17 mouse cellular contexts compared by ENCODE assay signal in genomic region chr9:15529965-15530320, GRCm38 (mm10). TPM values are rescaled to one million over a fixed set of nuclear protein-coding genes. Genes with fewer than 3 reads are reported as not detected.
DNase-seq lines count a peak whose midpoint lies in the region; ATAC-seq lines count a peak whose summit lies in the region.
"Had no signal": no experiment of that assay in that cellular context is flagged by ENCODE, and none has a peak within 500 bp of the region (broad histone marks: within the 10 kb centered on the region; RNA-seq: fewer than 3 reads in every experiment).

No protein-coding gene starts in this region.

- H3K36me3 ChIP-seq in midbrain, embryonic 10.5 days = peaks cover 10% of the 10 kb centered on the region; the same call in 1 of the 2 replicates
- H3K36me3 ChIP-seq: embryonic facial prominence, embryonic 13.5 days; heart, embryonic 10.5 days; midbrain, embryonic 12.5 days had no signal

- whole genome bisulfite sequencing in midbrain, embryonic 10.5 days = 95% methylated on average over 2 of the region's 2 CpGs

- H3K9me3 ChIP-seq in midbrain, embryonic 10.5 days (replicated peaks) = no peaks in the 10 kb centered on the region
- H3K9me3 ChIP-seq: embryonic facial prominence, embryonic 13.5 days; heart, embryonic 10.5 days; limb, embryonic 10.5 days; liver, embryonic 12.5 days; midbrain, embryonic 12.5 days had no signal

- H3K4me1 ChIP-seq in brown adipose tissue, adult 24 weeks (ENCODE audit: control insufficient read depth, insufficient read depth, insufficient read length, low read length) = peaks cover 40% of the 10 kb centered on the region
- H3K4me1 ChIP-seq in midbrain, embryonic 10.5 days = peaks cover 24% of the 10 kb centered on the region

- DNase-seq in CD4-positive, CD25-positive, alpha-beta regulatory T cell, adult 2 months (ENCODE audit: low read depth, low spot score) = peak; percentile 71
- DNase-seq in thymus, postnatal 14 days = peak; percentile 72
- DNase-seq in layer of hippocampus, postnatal 25 days (ENCODE audit: extremely low spot score in 1 of 2, low spot score in 1 of 2) = no peak
- no peak for DNase-seq in midbrain, embryonic 10.5 days (ENCODE audit: low spot score)
- DNase-seq: gastrocnemius, postnatal 36 days; kidney, adult 9 months; layer of hippocampus, adult 9-11 months had no signal

- 0 out of 2 replicates have a peak overlapping the region, but pooled peaks have one; percentile 8 for H3K27ac ChIP-seq in brown adipose tissue, adult 24 weeks (replicated peaks; ENCODE audit: low read depth, low read length)
- no peak overlapping the region for H3K27ac ChIP-seq in midbrain, embryonic 10.5 days (replicated peaks)
- H3K27ac ChIP-seq: heart, embryonic 10.5 days; hindbrain, embryonic 14.5 days; limb, embryonic 10.5 days; liver, embryonic 12.5 days; midbrain, embryonic 12.5 days had no signal

- ATAC-seq in megakaryocyte progenitor cell, adult 5-6 weeks (replicated peaks; ENCODE audit: poor library complexity) = 0 out of 2 replicates have a peak, but pooled peaks have one; percentile 17
- no peak for ATAC-seq in megakaryocyte, adult 5-6 weeks (ENCODE audit: poor library complexity, severe bottlenecking)
- ATAC-seq: Patski had no signal

- no peaks in the 10 kb centered on the region for H3K27me3 ChIP-seq in midbrain, embryonic 10.5 days (ENCODE audit: low read depth, poor library complexity, severe bottlenecking)
- H3K27me3 ChIP-seq: embryonic facial prominence, embryonic 13.5 days; liver, embryonic 12.5 days; midbrain, embryonic 12.5 days; Patski had no signal

- no peak overlapping the region for H3K4me3 ChIP-seq in brown adipose tissue, adult 24 weeks (ENCODE audit: insufficient read depth, low read depth, low read length)
- H3K4me3 ChIP-seq in midbrain, embryonic 10.5 days = no peak overlapping the region
- H3K4me3 ChIP-seq: embryonic facial prominence, embryonic 13.5 days; heart, embryonic 10.5 days; limb, embryonic 10.5 days; liver, embryonic 12.5 days; midbrain, embryonic 12.5 days had no signal

RNA-seq across cellular contexts. Expression of gene Smco4, which starts 36.7 kb away (rescaled TPM):
- polyA plus RNA-seq in brown adipose tissue, adult 24 weeks (2012; ENCODE audit: insufficient read depth, insufficient read length, missing spikeins) = 14.5 and 22.4 TPM in 2 replicates
- total RNA-seq in megakaryocyte progenitor cell, adult 5-6 weeks (2015) = 18.1 and 20.4 TPM in 2 replicates
- total RNA-seq in megakaryocyte progenitor cell, adult 5-6 weeks (2017) = 5.0 and 8.0 TPM in 2 replicates
- 1 to 10 TPM; 7.9 to 8.7 TPM for total RNA-seq in layer of hippocampus, postnatal 25 days (2021)
- total RNA-seq in megakaryocyte, adult 5-6 weeks (2015) = 5.3 and 8.3 TPM in 2 replicates
- total RNA-seq in megakaryocyte, adult 5-6 weeks (2017) = 0.73 and 1.3 TPM in 2 replicates
- 1.3 and 2.2 TPM in 2 replicates for polyA plus RNA-seq in midbrain, embryonic 10.5 days (2016; fragmentation: Nextera tagmentation; extraction: Ambion mirVana)

Comparison
In these comparisons a context has a peak if more than half of its experiments do, and no peak if none do; other contexts are left out.
1. DNase-seq: peak in CD4-positive, CD25-positive, alpha-beta regulatory T cell, adult 2 months (single experiment) and thymus, postnatal 14 days (single experiment); none in layer of hippocampus, postnatal 25 days (0 of 2) and midbrain, embryonic 10.5 days (single experiment).